Mouse (Mus musculus): ENCODE results near the gene Ccnjl. TPM values are rescaled to one million over a fixed set of nuclear protein-coding genes. Genes with fewer than 3 reads are reported as not detected.

Gene Ccnjl
- polyA plus RNA-seq, 1 experiment, result 7.9 TPM

GRCm38 (mm10) chr11:43484652-43485051 is 43.9 kb upstream of the Ccnjl start:
- Histone ChIP-seq H3K4me1 (ENCODE audit: control insufficient read depth, insufficient read depth, insufficient read length, low read length) (no peaks in the 10 kb centered on the region), H3K27me3 (ENCODE audit: control insufficient read depth, insufficient read depth, low read length) (no peaks in the 10 kb centered on the region)
- 45% methylated on average over 11 of the region's 11 CpGs for WGBS

GRCm38 (mm10) chr11:43485855-43486254 is 42.7 kb upstream of the Ccnjl start:
- TF ChIP-seq CTCF (IDR thresholded peaks at IDR 0.05; ENCODE audit: extremely low read depth, insufficient read length, insufficient replicate concordance, low read depth, low read length) (no peak), POLR2A (IDR thresholded peaks at IDR 0.05; ENCODE audit: low read depth, low read length) (no peak)

More at GRCm38 (mm10) chr11:43484652-43485051, 43.9 kb upstream of the Ccnjl start:
- no peaks in the 10 kb centered on the region for H3K36me3 ChIP-seq (ENCODE audit: control insufficient read depth, insufficient read depth, low read length)
- H3K27ac ChIP-seq (ENCODE audit: insufficient read depth, low read depth, low read length), result no peak overlapping the region
- H3K4me3 ChIP-seq (ENCODE audit: low read depth, low read length), result no peak overlapping the region
- no peak for TF ChIP-seq POLR2A (IDR thresholded peaks at IDR 0.05; ENCODE audit: low read depth, low read length)
- TF ChIP-seq CTCF (IDR thresholded peaks at IDR 0.05; ENCODE audit: extremely low read depth, insufficient read length, insufficient replicate concordance, low read depth, low read length), result no peak

GRCm38 (mm10) chr11:43492663-43493062 is 35.9 kb upstream of the Ccnjl start:
- no peak for TF ChIP-seq POLR2A (IDR thresholded peaks at IDR 0.05; ENCODE audit: low read depth, low read length)
- peak; percentile 88; the same call in 1 of the 2 replicates for TF ChIP-seq CTCF (IDR thresholded peaks at IDR 0.05; ENCODE audit: extremely low read depth, insufficient read length, insufficient replicate concordance, low read depth, low read length)
- H3K27me3 ChIP-seq (ENCODE audit: control insufficient read depth, insufficient read depth, low read length), result no peaks in the 10 kb centered on the region
- H3K4me1 ChIP-seq (ENCODE audit: control insufficient read depth, insufficient read depth, insufficient read length, low read length), result peaks cover 3% of the 10 kb centered on the region; the same call in 1 of the 2 replicates
- no peaks in the 10 kb centered on the region for H3K36me3 ChIP-seq (ENCODE audit: control insufficient read depth, insufficient read depth, low read length)
- H3K4me3 ChIP-seq (ENCODE audit: low read depth, low read length), result no peak overlapping the region
- WGBS, result 30% methylated on average over 7 of the region's 7 CpGs
- no peak overlapping the region for H3K27ac ChIP-seq (ENCODE audit: insufficient read depth, low read depth, low read length)

More at GRCm38 (mm10) chr11:43485855-43486254, 42.7 kb upstream of the Ccnjl start:
- Histone ChIP-seq H3K36me3 (ENCODE audit: control insufficient read depth, insufficient read depth, low read length) (no peaks in the 10 kb centered on the region), H3K27ac (ENCODE audit: insufficient read depth, low read depth, low read length) (no peak overlapping the region), H3K27me3 (ENCODE audit: control insufficient read depth, insufficient read depth, low read length) (no peaks in the 10 kb centered on the region), H3K4me1 (ENCODE audit: control insufficient read depth, insufficient read depth, insufficient read length, low read length) (no peaks in the 10 kb centered on the region), H3K4me3 (ENCODE audit: low read depth, low read length) (no peak overlapping the region)
- WGBS, result 86% methylated on average over 9 of the region's 9 CpGs

- Histone ChIP-seq H3K4me1 (ENCODE audit: control insufficient read depth, insufficient read depth, insufficient read length, low read length) (peaks cover 3% of the 10 kb centered on the region; the same call in 1 of the 2 replicates), H3K27me3 (ENCODE audit: control insufficient read depth, insufficient read depth, low read length) (no peaks in the 10 kb centered on the region), H3K27ac (ENCODE audit: insufficient read depth, low read depth, low read length) (no peak overlapping the region), H3K4me3 (ENCODE audit: low read depth, low read length) (no peak overlapping the region), H3K36me3 (ENCODE audit: control insufficient read depth, insufficient read depth, low read length) (no peaks in the 10 kb centered on the region)
- 0 out of 2 replicates have a peak, but pooled peaks have one; percentile 21 for TF ChIP-seq POLR2A (IDR thresholded peaks at IDR 0.05; ENCODE audit: low read depth, low read length)
- TF ChIP-seq CTCF (IDR thresholded peaks at IDR 0.05; ENCODE audit: extremely low read depth, insufficient read length, insufficient replicate concordance, low read depth, low read length), result peak; percentile 92; the same call in 1 of the 2 replicates
- 32% methylated on average over 6 of the region's 6 CpGs for WGBS
Measured at GRCm38 (mm10) chr11:43493815-43494409, 34.7 kb upstream of the Ccnjl start.

- 77% methylated on average over 8 of the region's 8 CpGs for WGBS
- TF ChIP-seq CTCF (IDR thresholded peaks at IDR 0.05; ENCODE audit: extremely low read depth, insufficient read length, insufficient replicate concordance, low read depth, low read length), result peak; percentile 12; the same call in 1 of the 2 replicates
- TF ChIP-seq POLR2A (IDR thresholded peaks at IDR 0.05; ENCODE audit: low read depth, low read length), result no peak
- Histone ChIP-seq H3K27me3 (ENCODE audit: control insufficient read depth, insufficient read depth, low read length) (no peaks in the 10 kb centered on the region), H3K27ac (ENCODE audit: insufficient read depth, low read depth, low read length) (no peak overlapping the region), H3K36me3 (ENCODE audit: control insufficient read depth, insufficient read depth, low read length) (no peaks in the 10 kb centered on the region), H3K4me3 (ENCODE audit: low read depth, low read length) (no peak overlapping the region), H3K4me1 (ENCODE audit: control insufficient read depth, insufficient read depth, insufficient read length, low read length) (peaks cover 3% of the 10 kb centered on the region; the same call in 1 of the 2 replicates)
Measured at GRCm38 (mm10) chr11:43495037-43495436, 33.5 kb upstream of the Ccnjl start.

- no peak overlapping the region for H3K4me3 ChIP-seq (ENCODE audit: low read depth, low read length)
- no peaks in the 10 kb centered on the region for H3K27me3 ChIP-seq (ENCODE audit: control insufficient read depth, insufficient read depth, low read length)
- peaks cover 3% of the 10 kb centered on the region; the same call in 1 of the 2 replicates for H3K4me1 ChIP-seq (ENCODE audit: control insufficient read depth, insufficient read depth, insufficient read length, low read length)
- 17% methylated on average over 3 of the region's 3 CpGs for WGBS
- TF ChIP-seq POLR2A (IDR thresholded peaks at IDR 0.05; ENCODE audit: low read depth, low read length), result no peak
- no peak for TF ChIP-seq CTCF (IDR thresholded peaks at IDR 0.05; ENCODE audit: extremely low read depth, insufficient read length, insufficient replicate concordance, low read depth, low read length)
- no peak overlapping the region for H3K27ac ChIP-seq (ENCODE audit: insufficient read depth, low read depth, low read length)
- H3K36me3 ChIP-seq (ENCODE audit: control insufficient read depth, insufficient read depth, low read length), result no peaks in the 10 kb centered on the region
Measured at GRCm38 (mm10) chr11:43495532-43495931, 33.1 kb upstream of the Ccnjl start.

GRCm38 (mm10) chr11:43501256-43501655 is 27.3 kb upstream of the Ccnjl start:
- Histone ChIP-seq H3K27me3 (ENCODE audit: control insufficient read depth, insufficient read depth, low read length) (no peaks in the 10 kb centered on the region), H3K36me3 (ENCODE audit: control insufficient read depth, insufficient read depth, low read length) (no peaks in the 10 kb centered on the region), H3K27ac (ENCODE audit: insufficient read depth, low read depth, low read length) (no peak overlapping the region), H3K4me1 (ENCODE audit: control insufficient read depth, insufficient read depth, insufficient read length, low read length) (no peaks in the 10 kb centered on the region), H3K4me3 (ENCODE audit: low read depth, low read length) (no peak overlapping the region)
- no peak for TF ChIP-seq POLR2A (IDR thresholded peaks at IDR 0.05; ENCODE audit: low read depth, low read length)
- TF ChIP-seq CTCF (IDR thresholded peaks at IDR 0.05; ENCODE audit: extremely low read depth, insufficient read length, insufficient replicate concordance, low read depth, low read length), result no peak
- 77% methylated on average over 6 of the region's 6 CpGs for WGBS
